Mouse (Mus musculus) lung, postnatal 0 days (tissue): ENCODE measurements around the gene Slfn14. TPM values are rescaled to one million over a fixed set of nuclear protein-coding genes. Genes with fewer than 3 reads are reported as not detected.

Source experiments
- ATAC-seq: fragments of 200-750 bp; cut with Nextera tagmentation; 2 replicates; pipeline ENCODE4 v1.8.0; 2017; ENCODE audit warnings: moderate library complexity
- DNase-seq: peaks from one replicate; pipeline ENCODE4 v3.0.0-alpha.2; 2016; ENCODE audit warnings: low spot score
- H3K27ac ChIP-seq: fragments of 300-500 bp; sonication (generic); 2 replicates; pipeline ENCODE4 v1.5.1; 2014; ENCODE audit warnings: antibody characterized with exemption, mild to moderate bottlenecking, low read length, mixed read lengths
- H3K27me3 ChIP-seq: fragments of 300-500 bp; sonication (generic); replicated peaks from 2 replicates; pipeline ENCODE4 v1.6.1; 2014; ENCODE audit warnings: low read length, mixed read lengths; ENCODE audit not compliant: insufficient read depth
- H3K36me3 ChIP-seq: fragments of 300-500 bp; sonication (generic); 2 replicates; pipeline ENCODE4 v1.6.1; 2014; ENCODE audit warnings: low read length, mixed read lengths; ENCODE audit not compliant: insufficient read depth
- H3K4me1 ChIP-seq: fragments of 300-500 bp; sonication (generic); 2 replicates; pipeline ENCODE4 v1.6.1; 2014; ENCODE audit warnings: antibody characterized with exemption, low read depth, low read length, mixed read lengths; ENCODE audit not compliant: insufficient read depth
- H3K4me2 ChIP-seq: fragments of 300-500 bp; sonication (generic); replicated peaks from 2 replicates; pipeline ENCODE4 v1.6.1; 2014; ENCODE audit warnings: low read depth, mild to moderate bottlenecking, low read length, moderate library complexity, mixed read lengths
- H3K4me3 ChIP-seq: fragments of 300-500 bp; sonication (generic); 2 replicates; pipeline ENCODE4 v1.5.1; 2014; ENCODE audit warnings: low read depth, low read length
- H3K9ac ChIP-seq: fragments of 300-500 bp; sonication (generic); replicated peaks from 2 replicates; pipeline ENCODE4 v1.6.1; 2014; ENCODE audit warnings: low read depth, mild to moderate bottlenecking
- H3K9me3 ChIP-seq: fragments of 300-500 bp; sonication (generic); 2 replicates; pipeline ENCODE4 v1.6.1; 2016; ENCODE audit warnings: low read length, mixed read lengths
- CTCF ChIP-seq: IDR thresholded peaks from 2 replicates; pipeline ENCODE4 v1.5.1; 2016; ENCODE audit warnings: antibody characterized with exemption, mild to moderate bottlenecking
- EP300 ChIP-seq: IDR thresholded peaks from 2 replicates; pipeline ENCODE4 v1.6.1; 2016; ENCODE audit warnings: antibody characterized with exemption, mild to moderate bottlenecking, control low read depth
- WGBS: fragments of 180-500 bp; shearing (Covaris S2); extraction: QIAGEN DNeasy Blood & Tissue Kit; methylation state at CpG from one replicate; pipeline ENCODE4 v1.1.7; 2014; 5-methylcytosine and 5-hydroxymethylcytosine counted together
- polyA plus RNA-seq: library from polyadenylated mRNA; unstranded; fragments of >200 nt; fragmentation: Nextera tagmentation; extraction: Ambion mirVana; gene quantifications from 2 replicates; pipeline ENCODE4 v1.2.1, GENCODE M21; 2015

The Slfn14 gene
- polyA plus RNA-seq, 1 experiment from 2014 or later: 0.75 TPM

DNA sequence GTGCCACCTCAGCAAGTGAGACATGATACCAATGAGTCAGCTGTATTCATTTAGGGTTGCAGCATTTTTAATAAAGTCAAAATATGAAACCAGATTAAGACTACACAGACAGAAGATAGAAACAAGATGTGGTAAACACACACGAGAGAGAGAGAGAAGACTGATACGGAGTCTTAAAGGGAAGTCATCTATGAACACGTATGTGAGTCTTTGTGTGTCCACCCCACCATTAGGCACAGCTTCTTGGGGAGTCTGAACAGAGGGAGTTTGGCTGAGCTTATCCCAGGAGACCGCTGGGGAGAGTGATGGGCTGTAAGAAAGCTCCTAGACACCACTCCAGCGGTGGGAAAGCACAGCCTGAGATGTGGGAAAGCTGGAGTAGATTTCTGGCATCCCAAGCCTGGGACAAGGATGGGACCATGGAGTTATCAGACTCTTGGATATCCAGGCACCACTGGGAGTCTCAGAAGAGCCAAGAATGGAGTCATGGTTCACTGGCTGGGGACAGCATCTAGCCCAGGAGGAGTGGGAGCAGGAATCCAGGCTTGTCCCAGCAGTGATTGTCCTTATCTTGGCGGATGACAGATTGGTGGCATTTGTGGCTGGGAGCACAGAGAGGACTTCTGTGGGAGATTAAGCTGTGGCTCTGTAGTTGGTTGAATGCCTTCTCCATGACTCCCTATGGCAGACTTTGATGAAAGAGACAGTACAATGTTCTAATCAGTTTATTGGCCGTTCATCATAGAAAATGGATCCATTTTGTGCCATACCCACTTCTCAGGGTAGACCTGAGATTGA is 58.4 kb downstream of the Slfn14 start:
- WGBS: 73% methylated on average over 7 of the region's 7 CpGs
- TF ChIP-seq EP300 (no peak), CTCF (no peak)

DNA sequence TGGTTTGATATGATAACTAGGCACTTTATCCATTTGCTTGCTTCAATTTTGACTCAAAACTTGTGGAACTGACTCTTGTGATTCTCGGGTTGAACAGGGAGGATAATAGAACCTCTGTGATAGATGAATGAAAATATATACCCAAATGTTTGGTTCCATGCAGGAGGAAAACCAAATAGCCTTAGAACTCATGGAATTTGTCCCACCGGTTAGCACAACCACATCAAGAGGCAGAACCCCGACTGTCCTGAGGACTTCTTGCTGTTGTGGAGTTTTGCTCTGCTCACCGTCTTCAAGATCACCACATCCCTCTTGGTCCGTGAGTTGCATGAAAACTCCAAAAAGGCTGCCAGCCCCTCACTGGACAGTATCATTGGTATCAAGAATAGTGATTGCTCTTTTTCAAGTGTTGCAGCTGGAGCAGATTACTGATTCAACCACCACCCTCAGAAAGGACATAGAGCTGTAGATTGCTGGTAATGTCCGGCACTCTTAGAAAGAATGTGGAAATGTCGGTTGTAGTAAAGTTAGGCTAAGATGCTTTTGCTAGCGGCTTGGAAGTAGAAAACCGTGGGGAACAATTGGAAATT is 61.1 kb downstream of the Slfn14 start:
- Histone ChIP-seq H3K4me2 (no peak overlapping the region), H3K4me3 (no peak overlapping the region)
- no peak for ATAC-seq

More for the DNA sequence above, 58.4 kb downstream of the Slfn14 start:
- Histone ChIP-seq H3K36me3 (no peaks in the 10 kb centered on the region), H3K4me2 (no peak overlapping the region), H3K4me3 (no peak overlapping the region), H3K27me3 (no peaks in the 10 kb centered on the region), H3K4me1 (no peaks in the 10 kb centered on the region), H3K27ac (no peak overlapping the region), H3K9me3 (no peaks in the 10 kb centered on the region), H3K9ac (no peak overlapping the region)
- DNase-seq (no peak), ATAC-seq (no peak)

More for the DNA sequence above, 61.1 kb downstream of the Slfn14 start:
- H3K4me1 ChIP-seq: no peaks in the 10 kb centered on the region
- WGBS: 83% methylated on average over 9 of the region's 9 CpGs
- H3K9me3 ChIP-seq: no peaks in the 10 kb centered on the region
- no peaks in the 10 kb centered on the region for H3K27me3 ChIP-seq
- no peak overlapping the region for H3K9ac ChIP-seq
- no peaks in the 10 kb centered on the region for H3K36me3 ChIP-seq
- DNase-seq: no peak
- no peak overlapping the region for H3K27ac ChIP-seq
- TF ChIP-seq CTCF: no peak
- no peak for TF ChIP-seq EP300

Other genes with a start within 250 kb of the Slfn14 start
- 19.0 and 21.5 TPM in 2 replicates for gene Slfn2, start 221.6 kb downstream of the Slfn14 start, polyA plus RNA-seq
- gene Slfn1, start 169.9 kb downstream of the Slfn14 start, polyA plus RNA-seq: 2.3 and 2.4 TPM in 2 replicates
- 0.44 and 0.71 TPM in 2 replicates for gene Slfn4, start 111.5 kb downstream of the Slfn14 start, polyA plus RNA-seq
- 1.4 and 1.5 TPM in 2 replicates for gene Slfn3, start 95.4 kb downstream of the Slfn14 start, polyA plus RNA-seq
- 26.5 and 30.9 TPM in 2 replicates for gene Ap2b1, start 12.3 kb upstream of the Slfn14 start, polyA plus RNA-seq
- gene Pex12, start 15.9 kb upstream of the Slfn14 start, polyA plus RNA-seq: 9.0 and 9.5 TPM in 2 replicates
- gene Rasl10b, start 122.4 kb upstream of the Slfn14 start, polyA plus RNA-seq: 0.80 and 1.2 TPM in 2 replicates
- gene Gas2l2, start 142.7 kb upstream of the Slfn14 start, polyA plus RNA-seq: 1.8 and 2.2 TPM in 2 replicates
- 0.23 and 0.54 TPM in 2 replicates for gene 1700020L24Rik, start 151.0 kb upstream of the Slfn14 start, polyA plus RNA-seq
- gene Mmp28, start 176.3 kb upstream of the Slfn14 start, polyA plus RNA-seq: 4.2 and 5.1 TPM in 2 replicates
- 3.2 and 4.4 TPM in 2 replicates for gene Taf15, start 186.4 kb upstream of the Slfn14 start, polyA plus RNA-seq
- not detected in 2 replicates for gene Heatr9, start 235.4 kb upstream of the Slfn14 start, polyA plus RNA-seq
- gene Ccl5, start 243.8 kb upstream of the Slfn14 start, polyA plus RNA-seq: 3.3 and 5.9 TPM in 2 replicates